Mouse (Mus musculus): Measurements from ENCODE around the gene Trappc10. TPM values are rescaled to one million over a fixed set of nuclear protein-coding genes. Genes with fewer than 3 reads are reported as not detected.

Gene Trappc10
- polyA plus RNA-seq, 1 experiment, result not detected

GRCm38 (mm10) chr10:78163241-78163640, 81.2 kb downstream of the Trappc10 start:
- Histone ChIP-seq H3K27ac (ENCODE audit: insufficient read depth, low read depth, low read length) (no peak overlapping the region), H3K4me1 (ENCODE audit: control insufficient read depth, insufficient read depth, low read length) (peaks cover 5% of the 10 kb centered on the region), H3K4me3 (ENCODE audit: insufficient read depth, low read depth, low read length) (no peak overlapping the region)
- no peak for TF ChIP-seq POLR2A (IDR thresholded peaks at IDR 0.05; ENCODE audit: insufficient read depth, low read depth, low read length)
- TF ChIP-seq CTCF (IDR thresholded peaks at IDR 0.05; ENCODE audit: insufficient read depth, low read depth, low read length), result no peak
- WGBS, result 94% methylated on average over 9 of the region's 9 CpGs

GRCm38 (mm10) chr10:78162646-78163045, 81.8 kb downstream of the Trappc10 start:
- Histone ChIP-seq H3K27ac (ENCODE audit: insufficient read depth, low read depth, low read length) (no peak overlapping the region), H3K4me1 (ENCODE audit: control insufficient read depth, insufficient read depth, low read length) (peaks cover 5% of the 10 kb centered on the region), H3K4me3 (ENCODE audit: insufficient read depth, low read depth, low read length) (no peak overlapping the region)
- TF ChIP-seq CTCF (IDR thresholded peaks at IDR 0.05; ENCODE audit: insufficient read depth, low read depth, low read length) (no peak), POLR2A (IDR thresholded peaks at IDR 0.05; ENCODE audit: insufficient read depth, low read depth, low read length) (no peak)
- WGBS, result 92% methylated on average over 12 of the region's 12 CpGs

- no peak for TF ChIP-seq CTCF (IDR thresholded peaks at IDR 0.05; ENCODE audit: insufficient read depth, low read depth, low read length)
- no peak for TF ChIP-seq POLR2A (IDR thresholded peaks at IDR 0.05; ENCODE audit: insufficient read depth, low read depth, low read length)
- Histone ChIP-seq H3K4me3 (ENCODE audit: insufficient read depth, low read depth, low read length) (no peak overlapping the region), H3K27ac (ENCODE audit: insufficient read depth, low read depth, low read length) (no peak overlapping the region), H3K4me1 (ENCODE audit: control insufficient read depth, insufficient read depth, low read length) (peaks cover 5% of the 10 kb centered on the region)
- whole genome bisulfite sequencing, result 80% methylated on average over 8 of the region's 8 CpGs
Measured at GRCm38 (mm10) chr10:78161096-78161495, 83.3 kb downstream of the Trappc10 start.

DNA sequence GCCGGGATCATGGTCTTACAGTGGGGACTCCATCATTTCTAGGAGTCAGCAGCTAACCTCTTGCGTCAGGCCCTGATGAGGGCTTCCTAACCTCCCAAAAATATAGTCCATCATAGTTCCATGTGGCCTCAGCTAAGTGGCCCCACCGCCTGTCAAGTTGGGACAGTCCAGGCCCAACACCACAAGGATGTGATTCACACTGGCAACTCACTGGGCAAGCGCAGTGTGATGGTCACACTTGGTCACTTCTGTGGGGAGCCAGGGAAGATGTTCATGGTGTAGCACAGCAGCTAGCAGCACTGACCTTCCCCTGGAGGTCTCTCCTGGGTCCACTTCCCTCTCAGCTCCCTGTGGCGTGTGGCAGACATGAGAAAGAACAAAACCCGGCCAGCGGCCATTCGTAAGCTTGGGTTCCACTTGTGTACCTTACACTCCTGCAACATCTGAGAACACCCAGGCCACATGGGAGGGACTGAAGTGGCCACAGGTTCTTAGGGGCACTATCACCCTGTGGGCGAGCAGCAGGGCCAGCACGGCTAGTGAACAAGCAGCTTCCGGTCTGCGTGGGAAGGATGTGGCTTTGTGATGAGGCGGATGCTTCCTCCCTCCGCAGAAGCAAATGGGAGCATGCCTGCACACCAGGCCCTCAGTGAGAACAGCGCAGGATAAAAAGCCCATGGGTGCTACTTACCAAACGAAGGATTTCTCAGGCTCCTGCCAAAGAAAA, 83.9 kb downstream of the Trappc10 start:
- H3K4me3 ChIP-seq (ENCODE audit: insufficient read depth, low read depth, low read length), result no peak overlapping the region
- TF ChIP-seq CTCF (IDR thresholded peaks at IDR 0.05; ENCODE audit: insufficient read depth, low read depth, low read length) (no peak), POLR2A (IDR thresholded peaks at IDR 0.05; ENCODE audit: insufficient read depth, low read depth, low read length) (no peak)
- peaks cover 5% of the 10 kb centered on the region for H3K4me1 ChIP-seq (ENCODE audit: control insufficient read depth, insufficient read depth, low read length)
- H3K27ac ChIP-seq (ENCODE audit: insufficient read depth, low read depth, low read length), result no peak overlapping the region
- WGBS, result 86% methylated on average over 16 of the region's 16 CpGs

GRCm38 (mm10) chr10:78159906-78160305, 84.5 kb downstream of the Trappc10 start:
- Histone ChIP-seq H3K4me3 (ENCODE audit: insufficient read depth, low read depth, low read length) (peak overlapping the region; percentile 15; the same call in 1 of the 2 replicates), H3K27ac (ENCODE audit: insufficient read depth, low read depth, low read length) (no peak overlapping the region), H3K4me1 (ENCODE audit: control insufficient read depth, insufficient read depth, low read length) (peaks cover 5% of the 10 kb centered on the region)
- TF ChIP-seq CTCF (IDR thresholded peaks at IDR 0.05; ENCODE audit: insufficient read depth, low read depth, low read length), result peak; percentile 84
- TF ChIP-seq POLR2A (IDR thresholded peaks at IDR 0.05; ENCODE audit: insufficient read depth, low read depth, low read length), result 0 out of 2 replicates have a peak, but pooled peaks have one; percentile 22
- WGBS, result 2% methylated on average over 7 of the region's 7 CpGs

DNA sequence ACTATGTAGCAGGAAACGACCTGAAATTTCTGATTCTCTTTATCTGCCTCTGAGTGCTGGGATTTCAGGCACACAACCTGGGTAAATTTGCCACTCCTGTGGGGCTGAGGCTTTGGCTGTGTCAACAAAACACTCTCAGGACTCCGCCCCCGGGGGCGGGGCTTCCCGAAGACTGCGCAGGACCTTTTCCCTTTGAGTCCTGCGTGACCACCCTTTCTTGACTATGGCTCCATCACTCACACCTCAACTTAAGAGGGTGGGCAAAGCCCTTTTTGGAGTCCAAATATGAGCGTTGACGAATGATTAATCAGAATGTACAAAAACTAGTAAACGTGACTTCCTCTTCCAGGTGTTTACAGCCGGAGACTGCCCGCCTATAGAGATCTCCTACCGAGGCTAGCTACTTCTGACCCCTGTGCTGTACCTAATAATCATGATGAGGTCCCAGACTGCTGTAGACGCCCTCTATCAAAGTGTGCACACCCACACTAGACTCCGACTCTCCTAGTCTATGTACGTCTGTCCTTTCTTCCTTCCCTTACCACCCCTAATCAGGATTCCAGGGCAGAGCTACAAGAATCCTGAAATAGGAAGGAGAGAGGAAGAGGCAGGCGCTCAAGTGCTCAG, 85.1 kb downstream of the Trappc10 start:
- peaks cover 5% of the 10 kb centered on the region for H3K4me1 ChIP-seq (ENCODE audit: control insufficient read depth, insufficient read depth, low read length)
- 9% methylated on average over 17 of the region's 17 CpGs for WGBS
- H3K27ac ChIP-seq (ENCODE audit: insufficient read depth, low read depth, low read length), result no peak overlapping the region
- peak overlapping the region; percentile 15; the same call in 1 of the 2 replicates for H3K4me3 ChIP-seq (ENCODE audit: insufficient read depth, low read depth, low read length)
- no peak for TF ChIP-seq POLR2A (IDR thresholded peaks at IDR 0.05; ENCODE audit: insufficient read depth, low read depth, low read length)
- no peak for TF ChIP-seq CTCF (IDR thresholded peaks at IDR 0.05; ENCODE audit: insufficient read depth, low read depth, low read length)

DNA sequence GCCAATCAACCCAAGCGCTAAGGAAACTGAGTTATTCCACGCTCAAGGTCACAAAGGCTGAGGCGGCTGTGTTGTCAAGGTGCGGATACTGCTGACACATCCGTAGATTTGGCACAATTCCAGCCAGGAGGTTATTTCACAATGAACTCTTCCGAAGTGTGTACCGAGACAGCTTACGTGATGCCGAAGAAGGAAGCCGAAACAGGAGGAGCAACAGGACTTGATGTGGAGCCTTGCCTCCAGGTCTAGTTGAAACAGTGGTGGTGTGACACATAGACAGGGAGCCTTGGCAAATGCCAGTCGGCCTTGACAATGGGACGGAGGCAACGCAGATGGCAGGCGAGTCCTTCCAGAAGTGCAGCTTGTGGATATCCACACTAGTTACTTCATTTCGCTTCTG, 86.4 kb downstream of the Trappc10 start:
- 80% methylated on average over 15 of the region's 15 CpGs for WGBS
- TF ChIP-seq CTCF (IDR thresholded peaks at IDR 0.05; ENCODE audit: insufficient read depth, low read depth, low read length), result no peak
- no peak for TF ChIP-seq POLR2A (IDR thresholded peaks at IDR 0.05; ENCODE audit: insufficient read depth, low read depth, low read length)
- H3K27ac ChIP-seq (ENCODE audit: insufficient read depth, low read depth, low read length), result no peak overlapping the region
- H3K4me1 ChIP-seq (ENCODE audit: control insufficient read depth, insufficient read depth, low read length), result peaks cover 5% of the 10 kb centered on the region
- H3K4me3 ChIP-seq (ENCODE audit: insufficient read depth, low read depth, low read length), result no peak overlapping the region

GRCm38 (mm10) chr10:78156926-78157325, 87.5 kb downstream of the Trappc10 start:
- WGBS, result 78% methylated on average over 6 of the region's 6 CpGs
- Histone ChIP-seq H3K4me3 (ENCODE audit: insufficient read depth, low read depth, low read length) (no peak overlapping the region), H3K4me1 (ENCODE audit: control insufficient read depth, insufficient read depth, low read length) (peaks cover 5% of the 10 kb centered on the region), H3K27ac (ENCODE audit: insufficient read depth, low read depth, low read length) (no peak overlapping the region)
- TF ChIP-seq CTCF (IDR thresholded peaks at IDR 0.05; ENCODE audit: insufficient read depth, low read depth, low read length), result no peak
- no peak for TF ChIP-seq POLR2A (IDR thresholded peaks at IDR 0.05; ENCODE audit: insufficient read depth, low read depth, low read length)

All from olfactory bulb, adult 2 months (tissue).